Mouse (Mus musculus) ES-E14 (cell line): ENCODE data around the gene Aifm3. TPM values are rescaled to one million over a fixed set of nuclear protein-coding genes. Genes with fewer than 3 reads are reported as not detected.
"Not testable (repeated sequence)": the region's sequence is repeated elsewhere in the genome, so short reads cannot be mapped to it uniquely, and the experiment has no call there.

Experiments
- DNase-seq: peaks from one replicate; pipeline ENCODE4 v3.0.0-alpha.2; 2013; ENCODE audit warnings: low read depth, low spot score
- H3K27ac ChIP-seq: 2 replicates; pipeline ENCODE4 v1.5.1; 2012; ENCODE audit warnings: low read depth, mild to moderate bottlenecking, low read length, moderate library complexity, mixed read lengths; ENCODE audit not compliant: poor library complexity, insufficient read depth, severe bottlenecking
- H3K36me3 ChIP-seq: 2 replicates; pipeline ENCODE4 v1.6.1; 2012; ENCODE audit warnings: mild to moderate bottlenecking, low read length, moderate library complexity, mixed read lengths; ENCODE audit not compliant: control insufficient read depth, poor library complexity, insufficient read depth, severe bottlenecking
- H3K4me1 ChIP-seq, 2 experiments: fragments of 150-350 bp in 1 of 2; sonication (generic) in 1 of 2; 2 replicates each; pipeline ENCODE4 v1.6.1; 2012; ENCODE audit warnings: low read length in 2 of 2, mild to moderate bottlenecking in 1 of 2, mixed read lengths in 1 of 2; ENCODE audit not compliant: control insufficient read depth in 2 of 2, insufficient read depth in 2 of 2, poor library complexity in 1 of 2
- H3K4me3 ChIP-seq, 2 experiments: fragments of 150-350 bp in 1 of 2; sonication (generic) in 1 of 2; 2 replicates each; pipeline ENCODE4 v1.5.1; 2012; ENCODE audit warnings: low read length in 2 of 2, low read depth in 1 of 2, mild to moderate bottlenecking in 1 of 2, mixed read lengths in 1 of 2; ENCODE audit not compliant: insufficient read depth in 1 of 2, poor library complexity in 1 of 2, severe bottlenecking in 1 of 2
- H3K9ac ChIP-seq: 2 replicates; pipeline ENCODE4 v1.6.1; 2012; ENCODE audit warnings: low read depth, mild to moderate bottlenecking, low read length, mixed read lengths; ENCODE audit not compliant: poor library complexity, insufficient read depth, severe bottlenecking
- H3K9me3 ChIP-seq: fragments of 150-350 bp; sonication (generic); 2 replicates; pipeline ENCODE4 v1.6.1; 2012; ENCODE audit warnings: low read depth, mild to moderate bottlenecking, low read length; ENCODE audit not compliant: control insufficient read depth, insufficient read depth
- CHD2 ChIP-seq: IDR thresholded peaks from 2 replicates; pipeline ENCODE4 v1.6.1; 2014; ENCODE audit warnings: mild to moderate bottlenecking, low read depth, low read length, inconsistent platforms
- HCFC1 ChIP-seq: IDR thresholded peaks from 2 replicates; pipeline ENCODE4 v1.6.1; 2012; ENCODE audit warnings: low read length, inconsistent platforms, borderline replicate concordance; ENCODE audit not compliant: insufficient read depth
- MAFK ChIP-seq: IDR thresholded peaks from 2 replicates; pipeline ENCODE4 v1.6.1; 2014; ENCODE audit warnings: mild to moderate bottlenecking, low read depth, low read length, inconsistent platforms; ENCODE audit not compliant: insufficient read depth
- ZC3H11A ChIP-seq: IDR thresholded peaks from 2 replicates; pipeline ENCODE4 v1.6.1; 2012; ENCODE audit warnings: low read depth, mild to moderate bottlenecking, inconsistent platforms, low read length, borderline replicate concordance
- ZNF384 ChIP-seq: IDR thresholded peaks from 2 replicates; pipeline ENCODE4 v1.6.1; 2012; ENCODE audit warnings: low read depth, low read length, inconsistent platforms
- in situ Hi-C, 2 experiments: fragments of 600-800 bp; cut with MboI; formaldehyde crosslinking; loops; one replicate each; pipeline ENCODE4 v1.15.1; 2025; ENCODE audit warnings: low sequenced_read_pairs in 2 of 2, inconsistent platforms in 1 of 2; ENCODE audit not compliant: unreplicated experiment in 2 of 2
- total RNA-seq: library from RNA; depleted of rRNA; stranded (reverse); fragments of 300-350 nt; gene quantifications from 2 replicates; pipeline ENCODE4 v1.2.3, GENCODE M21; 2012

The Aifm3 gene
- total RNA-seq, 1 experiment, result 3.0 TPM

DNA sequence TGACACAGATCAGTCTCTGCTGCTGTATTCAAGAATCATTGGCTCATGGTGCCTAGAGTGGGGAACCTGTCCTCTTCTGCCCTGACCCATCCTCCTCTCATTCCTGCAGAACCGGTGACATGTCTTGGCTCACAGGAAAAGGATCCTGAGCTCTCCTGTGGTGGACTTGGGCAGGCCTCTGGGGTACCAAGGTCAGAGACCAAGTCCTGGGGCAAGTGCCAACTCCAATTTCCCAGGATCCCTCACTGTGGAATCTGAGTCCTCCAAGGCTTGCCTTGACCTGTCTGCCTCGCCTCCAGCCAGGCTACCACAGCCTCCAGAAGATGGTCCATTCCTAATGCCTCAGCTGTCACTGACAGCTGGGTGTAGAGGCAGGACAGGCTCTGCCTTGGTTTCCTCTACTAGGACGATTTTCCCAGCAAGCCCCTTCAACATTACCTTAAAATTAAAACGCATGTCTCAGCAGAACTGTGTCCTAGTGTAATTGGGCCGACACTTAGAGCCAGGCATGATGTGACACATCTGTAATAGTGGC lies 17.7 kb downstream of the Aifm3 start:
- no peak overlapping the region for H3K9ac ChIP-seq
- H3K27ac ChIP-seq, result no peak overlapping the region
- no peaks in the 10 kb centered on the region for H3K9me3 ChIP-seq
- in situ Hi-C loops, result no loop called here
- no peak for DNase-seq
- TF ChIP-seq HCFC1 (no peak), ZNF384 (no peak), ZC3H11A (no peak), MAFK (no peak), CHD2 (no peak)
- no peak overlapping the region for H3K4me3 ChIP-seq
- peaks cover 2 to 4% of the 10 kb centered on the region in 2 experiments; a peak in 1 of 4 replicates for H3K4me1 ChIP-seq
- no peaks in the 10 kb centered on the region; the same call in 1 of the 2 replicates for H3K36me3 ChIP-seq

GRCm38 (mm10) chr16:17508031-17508430 lies 18.6 kb downstream of the Aifm3 start:
- H3K36me3 ChIP-seq, in situ Hi-C loops, DNase-seq, H3K4me1 ChIP-seq, H3K9me3 ChIP-seq: not testable (repeated sequence)
- Histone ChIP-seq H3K27ac (peak overlapping the region; percentile 84; the same call in 1 of the 2 replicates), H3K4me3 (peak overlapping the region; percentile 84 to 89), H3K9ac (peak overlapping the region; percentile 89)

DNA sequence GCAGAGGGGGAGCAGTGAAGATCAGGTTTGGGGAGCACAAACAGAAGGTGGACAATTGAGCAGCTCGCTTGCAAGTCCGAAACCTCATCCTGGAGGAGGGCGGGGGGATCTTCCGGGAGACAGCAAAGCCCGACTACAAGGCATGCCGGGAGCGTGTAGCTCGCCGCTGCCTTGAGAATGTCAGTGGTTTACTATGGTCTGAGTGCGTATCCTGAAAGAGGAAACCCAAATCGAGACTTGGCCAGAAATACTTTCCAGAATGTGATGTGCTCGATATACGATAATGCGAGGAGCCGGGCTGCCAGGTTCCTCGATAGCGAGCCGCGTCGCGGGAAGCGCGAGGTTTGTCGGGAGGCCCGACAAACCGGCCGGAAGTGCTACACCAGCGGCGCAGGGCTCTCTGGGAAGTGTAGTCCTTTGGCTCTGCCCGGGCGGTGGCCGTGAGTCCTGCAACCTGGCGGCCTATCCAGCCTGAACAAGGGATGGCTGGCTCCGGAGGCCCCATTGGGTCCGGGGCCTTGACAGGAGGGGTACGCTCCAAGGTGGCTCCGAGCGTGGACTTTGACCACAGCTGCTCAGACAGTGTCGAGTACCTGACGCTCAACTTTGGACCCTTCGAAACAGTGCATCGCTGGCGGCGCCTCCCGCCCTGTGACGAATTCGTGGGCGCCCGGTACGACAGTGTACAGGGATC lies 19.3 kb downstream of the Aifm3 start, which contains the start of gene Lztr1:
Gene Lztr1 (plus strand): TSS at position 143 of the 694 bp plus-strand sequence.
- Histone ChIP-seq H3K27ac (peak within 1 kb of the TSS; percentile 84), H3K4me3 (peak within 1 kb of the TSS; percentile 84 to 89), H3K9ac (peak within 1 kb of the TSS; percentile 89), H3K36me3 (peaks cover 2% of the 10 kb centered on the region; the same call in 1 of the 2 replicates), H3K9me3 (no peaks in the 10 kb centered on the region), H3K4me1 (0 out of 4 replicates have a peak, but pooled peaks cover 0 to 2% of the 10 kb centered on the region in 2 experiments)
- in situ Hi-C loops, result no loop called here
- peak; percentile 78 for DNase-seq
- TF ChIP-seq HCFC1 (peak; percentile 95), ZNF384 (no peak), ZC3H11A (no peak), MAFK (no peak), CHD2 (peak; percentile 29)

DNA sequence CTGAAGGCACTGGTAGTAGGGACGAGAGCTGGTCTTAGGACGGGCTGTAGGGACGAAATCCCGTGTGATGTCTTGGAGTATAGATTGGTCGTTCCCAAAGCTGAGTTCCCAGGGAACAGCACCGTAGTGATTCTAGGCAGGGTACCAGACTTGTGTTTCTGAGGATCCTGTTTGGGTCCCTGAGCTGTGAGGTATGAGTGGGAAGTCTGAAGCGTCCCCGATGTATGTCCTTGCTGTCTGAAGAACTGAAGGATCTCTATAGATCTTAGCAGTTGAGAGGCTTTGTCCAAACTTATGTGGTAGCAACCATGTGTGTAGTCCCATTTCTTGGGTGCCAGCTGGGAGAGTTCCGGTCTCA lies 19.8 kb downstream of the Aifm3 start:
- no peak for TF ChIP-seq ZC3H11A
- TF ChIP-seq HCFC1, result no peak
- TF ChIP-seq MAFK, result no peak
- no peak for TF ChIP-seq ZNF384
- TF ChIP-seq CHD2, result no peak
- peak; percentile 25 for DNase-seq
- Histone ChIP-seq H3K9ac (peak overlapping the region; percentile 89), H3K9me3 (no peaks in the 10 kb centered on the region), H3K27ac (no peak overlapping the region), H3K4me3 (peak overlapping the region; percentile 84 to 89), H3K4me1 (0 out of 4 replicates have a peak, but pooled peaks cover 0 to 2% of the 10 kb centered on the region in 2 experiments), H3K36me3 (peaks cover 2% of the 10 kb centered on the region; the same call in 1 of the 2 replicates)
- in situ Hi-C loops, result no loop called here
